Mouse (Mus musculus) neural tube, embryonic 15.5 days (tissue): ENCODE measurements at regions not wholly inside any gene's neighbourhood (a gene's known extent, or its start where the extent isn't known, plus 50 kb on each side); places are given as distances from the start of the nearest gene placed in this dataset.

Experiments used
- ATAC-seq: fragments of 200-750 bp; cut with Nextera tagmentation; 2 replicates; pipeline ENCODE4 v1.8.0; 2017; ENCODE audit warnings: mild to moderate bottlenecking, moderate TSS enrichment, moderate library complexity; ENCODE audit not compliant: low FRiP score
- H3K27ac ChIP-seq: fragments of 300-500 bp; sonication (generic); replicated peaks from 2 replicates; pipeline ENCODE4 v1.5.1; 2015; ENCODE audit warnings: mild to moderate bottlenecking, inconsistent platforms
- H3K27me3 ChIP-seq: fragments of 300-500 bp; sonication (generic); replicated peaks from 2 replicates; pipeline ENCODE4 v1.6.1; 2015; ENCODE audit warnings: inconsistent platforms
- H3K36me3 ChIP-seq: fragments of 300-500 bp; sonication (generic); 2 replicates; pipeline ENCODE4 v1.6.1; 2015; ENCODE audit warnings: inconsistent platforms
- H3K4me1 ChIP-seq: fragments of 300-500 bp; sonication (generic); 2 replicates; pipeline ENCODE4 v1.6.1; 2015; ENCODE audit warnings: inconsistent platforms
- H3K4me2 ChIP-seq: fragments of 300-500 bp; sonication (generic); 2 replicates; pipeline ENCODE4 v1.6.1; 2015; ENCODE audit warnings: inconsistent platforms, mild to moderate bottlenecking, moderate library complexity
- H3K4me3 ChIP-seq: fragments of 300-500 bp; sonication (generic); replicated peaks from 2 replicates; pipeline ENCODE4 v1.5.1; 2015; ENCODE audit warnings: mild to moderate bottlenecking, inconsistent platforms
- H3K9ac ChIP-seq: fragments of 300-500 bp; sonication (generic); replicated peaks from 2 replicates; pipeline ENCODE4 v1.6.1; 2015; ENCODE audit warnings: mild to moderate bottlenecking, inconsistent platforms
- H3K9me3 ChIP-seq: fragments of 300-500 bp; sonication (generic); replicated peaks from 2 replicates; pipeline ENCODE4 v1.6.1; 2016; ENCODE audit warnings: inconsistent platforms
- WGBS: fragments of 180-500 bp; shearing (Covaris S2); methylation state at CpG from one replicate; pipeline ENCODE4 v1.1.7; 2015; ENCODE audit warnings: mixed read lengths; 5-methylcytosine and 5-hydroxymethylcytosine counted together

GRCm38 (mm10) chr9:122437464-122437863 lies 86.1 kb downstream of the Abhd5 start:
- no peak overlapping the region for H3K4me2 ChIP-seq
- no peak overlapping the region for H3K9ac ChIP-seq
- no peak overlapping the region for H3K4me3 ChIP-seq
- H3K27me3 ChIP-seq: no peaks in the 10 kb centered on the region
- H3K9me3 ChIP-seq: no peaks in the 10 kb centered on the region
- H3K27ac ChIP-seq: no peak overlapping the region
- WGBS: 80% methylated on average over 4 of the region's 4 CpGs
- ATAC-seq: no peak
- no peaks in the 10 kb centered on the region for H3K36me3 ChIP-seq
- H3K4me1 ChIP-seq: no peaks in the 10 kb centered on the region

- WGBS: 78% methylated on average over 5 of the region's 5 CpGs
- Histone ChIP-seq H3K27me3 (no peaks in the 10 kb centered on the region), H3K4me2 (no peak overlapping the region), H3K36me3 (no peaks in the 10 kb centered on the region), H3K4me3 (no peak overlapping the region), H3K4me1 (no peaks in the 10 kb centered on the region), H3K27ac (no peak overlapping the region), H3K9me3 (no peaks in the 10 kb centered on the region), H3K9ac (no peak overlapping the region)
- ATAC-seq: no peak
Measured at GRCm38 (mm10) chr9:122446387-122447105, 95.1 kb downstream of the Abhd5 start.

GRCm38 (mm10) chr9:122447568-122447967 lies 96.2 kb downstream of the Abhd5 start:
- WGBS: 70% methylated on average over 7 of the region's 7 CpGs
- Histone ChIP-seq H3K36me3 (no peaks in the 10 kb centered on the region), H3K27me3 (no peaks in the 10 kb centered on the region), H3K4me2 (no peak overlapping the region), H3K9ac (no peak overlapping the region), H3K4me1 (no peaks in the 10 kb centered on the region), H3K4me3 (no peak overlapping the region), H3K9me3 (no peaks in the 10 kb centered on the region), H3K27ac (no peak overlapping the region)
- no peak for ATAC-seq

- no peak for ATAC-seq
- Histone ChIP-seq H3K27ac (no peak overlapping the region), H3K4me3 (no peak overlapping the region), H3K9me3 (no peaks in the 10 kb centered on the region), H3K36me3 (no peaks in the 10 kb centered on the region), H3K27me3 (no peaks in the 10 kb centered on the region), H3K9ac (no peak overlapping the region), H3K4me1 (no peaks in the 10 kb centered on the region), H3K4me2 (no peak overlapping the region)
- 53% methylated on average over 4 of the region's 4 CpGs for WGBS
Measured at GRCm38 (mm10) chr9:122448342-122448741, 96.9 kb downstream of the Abhd5 start.

- no peaks in the 10 kb centered on the region for H3K9me3 ChIP-seq
- H3K4me2 ChIP-seq: no peak overlapping the region
- WGBS: 63% methylated on average over 5 of the region's 5 CpGs
Measured at GRCm38 (mm10) chr9:122450524-122450923, 99.1 kb downstream of the Abhd5 start.

GRCm38 (mm10) chr9:122455301-122455700 lies 103.9 kb downstream of the Abhd5 start:
- H3K4me1 ChIP-seq: no peaks in the 10 kb centered on the region
- ATAC-seq: no peak
- H3K4me2 ChIP-seq: no peak overlapping the region
- H3K9me3 ChIP-seq: no peaks in the 10 kb centered on the region
- H3K4me3 ChIP-seq: no peak overlapping the region
- no peaks in the 10 kb centered on the region for H3K36me3 ChIP-seq
- no peak overlapping the region for H3K9ac ChIP-seq
- no peak overlapping the region for H3K27ac ChIP-seq
- 71% methylated on average over 8 of the region's 8 CpGs for WGBS
- H3K27me3 ChIP-seq: no peaks in the 10 kb centered on the region

More at GRCm38 (mm10) chr9:122450524-122450923, 99.1 kb downstream of the Abhd5 start:
- Histone ChIP-seq H3K36me3 (no peaks in the 10 kb centered on the region), H3K9ac (no peak overlapping the region), H3K4me1 (no peaks in the 10 kb centered on the region), H3K27me3 (no peaks in the 10 kb centered on the region), H3K27ac (no peak overlapping the region), H3K4me3 (no peak overlapping the region)
- no peak for ATAC-seq

GRCm38 (mm10) chr9:122455779-122456178 lies 104.4 kb downstream of the Abhd5 start:
- Histone ChIP-seq H3K9me3 (no peaks in the 10 kb centered on the region), H3K27me3 (no peaks in the 10 kb centered on the region), H3K36me3 (no peaks in the 10 kb centered on the region), H3K4me3 (no peak overlapping the region), H3K4me1 (no peaks in the 10 kb centered on the region), H3K4me2 (no peak overlapping the region), H3K9ac (no peak overlapping the region), H3K27ac (no peak overlapping the region)
- no peak for ATAC-seq
- WGBS: 71% methylated on average over 6 of the region's 6 CpGs

GRCm38 (mm10) chr9:122459491-122459890 lies 108.1 kb downstream of the Abhd5 start:
- Histone ChIP-seq H3K36me3 (no peaks in the 10 kb centered on the region), H3K4me1 (no peaks in the 10 kb centered on the region), H3K27me3 (no peaks in the 10 kb centered on the region), H3K27ac (no peak overlapping the region), H3K9me3 (no peaks in the 10 kb centered on the region), H3K4me3 (no peak overlapping the region), H3K9ac (no peak overlapping the region), H3K4me2 (no peak overlapping the region)
- WGBS: 80% methylated on average over 6 of the region's 6 CpGs
- ATAC-seq: no peak

GRCm38 (mm10) chr9:122471539-122471938 lies 120.1 kb downstream of the Abhd5 start:
- H3K4me1 ChIP-seq: no peaks in the 10 kb centered on the region
- no peak overlapping the region for H3K4me3 ChIP-seq
- H3K27ac ChIP-seq: no peak overlapping the region
- H3K9me3 ChIP-seq: no peaks in the 10 kb centered on the region
- no peaks in the 10 kb centered on the region for H3K27me3 ChIP-seq
- no peaks in the 10 kb centered on the region for H3K36me3 ChIP-seq
- WGBS: 99% methylated on average over 2 of the region's 2 CpGs
- H3K9ac ChIP-seq: no peak overlapping the region
- H3K4me2 ChIP-seq: no peak overlapping the region
- no peak for ATAC-seq

GRCm38 (mm10) chr9:122476356-122476755 lies 124.9 kb downstream of the Abhd5 start:
- whole genome bisulfite sequencing: 60% methylated on average over 3 of the region's 3 CpGs
- H3K36me3 ChIP-seq: no peaks in the 10 kb centered on the region
- ATAC-seq: no peak

GRCm38 (mm10) chr9:122487001-122487400 lies 135.6 kb downstream of the Abhd5 start:
- no peak overlapping the region for H3K4me2 ChIP-seq
- H3K4me3 ChIP-seq: no peak overlapping the region
- no peaks in the 10 kb centered on the region for H3K27me3 ChIP-seq
- H3K27ac ChIP-seq: no peak overlapping the region
- H3K4me1 ChIP-seq: no peaks in the 10 kb centered on the region
- 90% methylated on average over 5 of the region's 5 CpGs for WGBS
- no peak overlapping the region for H3K9ac ChIP-seq
- H3K9me3 ChIP-seq: no peaks in the 10 kb centered on the region
- H3K36me3 ChIP-seq: no peaks in the 10 kb centered on the region
- ATAC-seq: no peak

More at GRCm38 (mm10) chr9:122476356-122476755, 124.9 kb downstream of the Abhd5 start:
- H3K4me2 ChIP-seq: no peak overlapping the region
- H3K27me3 ChIP-seq: no peaks in the 10 kb centered on the region
- no peaks in the 10 kb centered on the region for H3K4me1 ChIP-seq
- no peak overlapping the region for H3K9ac ChIP-seq
- H3K4me3 ChIP-seq: no peak overlapping the region
- no peak overlapping the region for H3K27ac ChIP-seq
- no peaks in the 10 kb centered on the region for H3K9me3 ChIP-seq

GRCm38 (mm10) chr9:122494691-122495090 lies 143.3 kb downstream of the Abhd5 start:
- H3K4me2 ChIP-seq: no peak overlapping the region
- no peaks in the 10 kb centered on the region for H3K27me3 ChIP-seq
- no peak overlapping the region for H3K27ac ChIP-seq
- WGBS: 78% methylated on average over 9 of the region's 9 CpGs
- H3K4me1 ChIP-seq: no peaks in the 10 kb centered on the region
- no peaks in the 10 kb centered on the region for H3K9me3 ChIP-seq
- ATAC-seq: no peak
- no peak overlapping the region for H3K4me3 ChIP-seq
- H3K36me3 ChIP-seq: no peaks in the 10 kb centered on the region
- no peak overlapping the region for H3K9ac ChIP-seq
